In genomic region chr4:125898631-125899348, GRCm38 (mm10) we compare ENCODE assay signal across 22 mouse cellular contexts.
DNase-seq lines count a peak whose midpoint lies in the region; ATAC-seq and TF ChIP-seq lines count a peak whose summit lies in the region.
"Had no signal": no experiment of that assay in that cellular context is flagged by ENCODE, and none has a peak within 500 bp of the region (broad histone marks: within the 10 kb centered on the region; RNA-seq: fewer than 3 reads in every experiment).

No protein-coding gene starts in this region.

- no peak for TF ChIP-seq POLR2A in limb, embryonic 14.5 days (IDR thresholded peaks at IDR 0.05; ENCODE audit: borderline replicate concordance, extremely low read depth, insufficient read depth, insufficient read length)

- H3K9ac ChIP-seq in forebrain, embryonic 13.5 days: no peak overlapping the region
- no peak overlapping the region for H3K9ac ChIP-seq in forebrain, embryonic 12.5 days
- H3K9ac ChIP-seq in midbrain, embryonic 11.5 days (ENCODE audit: low read length): no peak overlapping the region
- 0 out of 2 replicates have a peak overlapping the region, but pooled peaks have one; percentile 25 for H3K9ac ChIP-seq in limb, embryonic 14.5 days (ENCODE audit: low read depth, low read length, severe bottlenecking)
- H3K9ac ChIP-seq: hindbrain, embryonic 14.5 days; kidney, embryonic 15.5 days; neural tube, embryonic 13.5 days had no signal

- peaks cover 22% of the 10 kb centered on the region for H3K4me1 ChIP-seq in forebrain, embryonic 13.5 days
- H3K4me1 ChIP-seq in forebrain, embryonic 12.5 days: peaks cover 42% of the 10 kb centered on the region
- H3K4me1 ChIP-seq in midbrain, embryonic 11.5 days (ENCODE audit: control insufficient read depth, insufficient read depth, low read length): 0 out of 2 replicates have a peak, but pooled peaks cover 2% of the 10 kb centered on the region
- H3K4me1 ChIP-seq in midbrain, embryonic 10.5 days: peaks cover 39% of the 10 kb centered on the region
- H3K4me1 ChIP-seq in limb, embryonic 14.5 days (ENCODE audit: control insufficient read depth, insufficient read depth, low read length): peaks cover 13% of the 10 kb centered on the region

- DNase-seq in midbrain, embryonic 11.5 days (ENCODE audit: low spot score, missing footprints): peak; percentile 81
- no peak for DNase-seq in midbrain, embryonic 10.5 days (ENCODE audit: low spot score)
- DNase-seq in limb, embryonic 14.5 days (ENCODE audit: low spot score): no peak
- DNase-seq in kidney, adult 8-10 months: no peak
- no peak for DNase-seq in layer of hippocampus, adult 18-20 months (ENCODE audit: low spot score in 2 of 2)
- DNase-seq in thymus, postnatal 36 days: no peak
- DNase-seq: adrenal gland, postnatal 25 days; cerebellum, adult 2 months; kidney, postnatal 4 days; lung, adult 18-20 months; lung, postnatal 14 days; right cerebral cortex, adult 18-20 months; thymus, postnatal 4 days had no signal

- no peaks in the 10 kb centered on the region for H3K9me3 ChIP-seq in forebrain, embryonic 13.5 days (replicated peaks)
- no peaks in the 10 kb centered on the region for H3K9me3 ChIP-seq in forebrain, embryonic 12.5 days
- no peaks in the 10 kb centered on the region for H3K9me3 ChIP-seq in midbrain, embryonic 11.5 days (ENCODE audit: control insufficient read depth, low read length)
- no peaks in the 10 kb centered on the region for H3K9me3 ChIP-seq in midbrain, embryonic 10.5 days (replicated peaks)
- no peaks in the 10 kb centered on the region for H3K9me3 ChIP-seq in limb, embryonic 14.5 days (ENCODE audit: control insufficient read depth, low read length)
- H3K9me3 ChIP-seq: heart, embryonic 10.5 days; kidney, embryonic 15.5 days; neural tube, embryonic 13.5 days had no signal

- H3K4me3 ChIP-seq in forebrain, embryonic 13.5 days: no peak overlapping the region
- H3K4me3 ChIP-seq in forebrain, embryonic 12.5 days (replicated peaks): no peak overlapping the region
- no peak overlapping the region for H3K4me3 ChIP-seq in midbrain, embryonic 11.5 days (ENCODE audit: low read depth, low read length)
- no peak overlapping the region for H3K4me3 ChIP-seq in midbrain, embryonic 10.5 days
- H3K4me3 ChIP-seq in limb, embryonic 14.5 days (replicated peaks; ENCODE audit: low read length): no peak overlapping the region
- H3K4me3 ChIP-seq: heart, embryonic 10.5 days; kidney, embryonic 15.5 days; neural tube, embryonic 13.5 days had no signal

- no peaks in the 10 kb centered on the region; the same call in 1 of the 2 replicates for H3K27me3 ChIP-seq in forebrain, embryonic 13.5 days
- H3K27me3 ChIP-seq in forebrain, embryonic 12.5 days: peaks cover 20% of the 10 kb centered on the region; the same call in 1 of the 2 replicates
- no peaks in the 10 kb centered on the region for H3K27me3 ChIP-seq in midbrain, embryonic 11.5 days (ENCODE audit: control insufficient read depth, insufficient read depth, low read length)
- no peaks in the 10 kb centered on the region; the same call in 1 of the 2 replicates for H3K27me3 ChIP-seq in midbrain, embryonic 10.5 days (ENCODE audit: low read depth, poor library complexity, severe bottlenecking)
- H3K27me3 ChIP-seq in limb, embryonic 14.5 days (ENCODE audit: control insufficient read depth, insufficient read depth, low read length): no peaks in the 10 kb centered on the region; the same call in 1 of the 2 replicates

- H3K4me2 ChIP-seq in forebrain, embryonic 13.5 days: no peak overlapping the region
- no peak overlapping the region for H3K4me2 ChIP-seq in forebrain, embryonic 12.5 days
- no peak overlapping the region for H3K4me2 ChIP-seq in midbrain, embryonic 11.5 days
- no peak overlapping the region for H3K4me2 ChIP-seq in limb, embryonic 14.5 days (replicated peaks; ENCODE audit: low read depth, low read length, severe bottlenecking)
- H3K4me2 ChIP-seq: hindbrain, embryonic 14.5 days; kidney, embryonic 15.5 days; liver, embryonic 11.5 days; neural tube, embryonic 13.5 days had no signal

- H3K27ac ChIP-seq in forebrain, embryonic 13.5 days: peak overlapping the region; percentile 35; the same call in 1 of the 2 replicates
- H3K27ac ChIP-seq in forebrain, embryonic 12.5 days: no peak overlapping the region
- no peak overlapping the region for H3K27ac ChIP-seq in midbrain, embryonic 11.5 days (ENCODE audit: low read depth, low read length)
- no peak overlapping the region for H3K27ac ChIP-seq in midbrain, embryonic 10.5 days (replicated peaks)
- no peak overlapping the region for H3K27ac ChIP-seq in limb, embryonic 14.5 days (replicated peaks; ENCODE audit: low read depth, low read length)
- H3K27ac ChIP-seq: heart, embryonic 10.5 days; hindbrain, embryonic 14.5 days; kidney, embryonic 15.5 days; neural tube, embryonic 13.5 days had no signal

- H3K36me3 ChIP-seq in forebrain, embryonic 13.5 days (ENCODE audit: poor library complexity, severe bottlenecking): no peaks in the 10 kb centered on the region
- no peaks in the 10 kb centered on the region for H3K36me3 ChIP-seq in forebrain, embryonic 12.5 days (replicated peaks)
- H3K36me3 ChIP-seq in midbrain, embryonic 11.5 days (ENCODE audit: control insufficient read depth, insufficient read depth, low read length): no peaks in the 10 kb centered on the region
- H3K36me3 ChIP-seq in midbrain, embryonic 10.5 days: no peaks in the 10 kb centered on the region
- no peaks in the 10 kb centered on the region for H3K36me3 ChIP-seq in limb, embryonic 14.5 days (ENCODE audit: control insufficient read depth, insufficient read depth, low read length)
- H3K36me3 ChIP-seq: G1E; heart, embryonic 10.5 days; kidney, embryonic 15.5 days; neural tube, embryonic 13.5 days had no signal

- peak; percentile 22; the same call in 1 of the 2 replicates for ATAC-seq in forebrain, embryonic 13.5 days
- no peak for ATAC-seq in forebrain, embryonic 12.5 days (ENCODE audit: low FRiP score)
- no peak for ATAC-seq in midbrain, embryonic 11.5 days (ENCODE audit: low FRiP score)
- ATAC-seq in limb, embryonic 14.5 days (ENCODE audit: low FRiP score, low read depth): 0 out of 2 replicates have a peak, but pooled peaks have one; percentile 34
- ATAC-seq: intestine, embryonic 16.5 days had no signal

- WGBS in forebrain, embryonic 13.5 days: 59% methylated on average over 11 of the region's 11 CpGs
- WGBS in forebrain, embryonic 12.5 days: 64% methylated on average over 11 of the region's 11 CpGs
- WGBS in midbrain, embryonic 11.5 days: 69% methylated on average over 11 of the region's 11 CpGs
- 70% methylated on average over 11 of the region's 11 CpGs for WGBS in midbrain, embryonic 10.5 days
- WGBS in limb, embryonic 14.5 days: 40% methylated on average over 11 of the region's 11 CpGs

Comparison
In these comparisons a context has a peak if more than half of its experiments do, and no peak if none do; other contexts are left out.
1. ATAC-seq: peak in forebrain, embryonic 13.5 days (single experiment) and limb, embryonic 14.5 days (single experiment); none in forebrain, embryonic 12.5 days (single experiment) and midbrain, embryonic 11.5 days (single experiment).